25 mouse cellular contexts compared by ENCODE assay signal in the genomic region with DNA sequence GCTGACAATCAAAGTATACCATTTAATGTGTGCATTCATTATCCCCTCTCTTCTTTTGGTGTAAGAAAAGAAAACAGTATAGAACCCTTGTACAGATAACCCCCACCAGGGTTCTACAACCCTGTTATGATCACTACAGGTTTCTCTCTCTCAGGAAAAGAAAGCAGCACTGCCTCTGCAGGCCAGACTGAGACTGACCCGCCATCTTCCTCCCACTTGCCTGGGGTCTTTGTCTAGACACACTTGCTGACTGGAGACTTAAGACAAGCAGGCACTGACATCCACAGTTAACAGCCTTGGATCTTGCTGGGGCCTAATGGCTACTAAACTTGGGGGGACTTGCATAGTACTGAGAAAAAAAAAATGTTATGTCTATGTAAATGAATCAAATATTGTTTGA. TPM values are rescaled to one million over a fixed set of nuclear protein-coding genes. Genes with fewer than 3 reads are reported as not detected.
DNase-seq lines count a peak whose midpoint lies in the region; ATAC-seq lines count a peak whose summit lies in the region.
"Had no signal": no experiment of that assay in that cellular context is flagged by ENCODE, and none has a peak within 500 bp of the region (broad histone marks: within the 10 kb centered on the region; RNA-seq: fewer than 3 reads in every experiment).

No protein-coding gene starts in this region.

- no peak for ATAC-seq in heart, embryonic 11.5 days (replicated peaks; ENCODE audit: insufficient number of reproducible peaks, low FRiP score, low TSS enrichment)
- ATAC-seq: inflammation-experienced regulatory T-cells, adult 6 months; liver, embryonic 12.5 days had no signal

- H3K9me3 ChIP-seq in heart, embryonic 10.5 days: no peaks in the 10 kb centered on the region
- no peaks in the 10 kb centered on the region for H3K9me3 ChIP-seq in heart, embryonic 11.5 days (replicated peaks; ENCODE audit: control insufficient read depth, low read length)
- H3K9me3 ChIP-seq: embryonic facial prominence, embryonic 13.5 days; heart, embryonic 13.5 days; hindbrain, embryonic 13.5 days; liver, embryonic 12.5 days; midbrain, embryonic 10.5 days had no signal

- no peak for DNase-seq in heart, embryonic 10.5 days (ENCODE audit: low spot score)
- peak; percentile 38 for DNase-seq in R1 (ENCODE audit: low read depth, low spot score)
- DNase-seq in embryo, embryonic 11 days: peak; percentile 26
- DNase-seq in retina, embryonic 14.5 days (ENCODE audit: low spot score): peak; percentile 54
- no peak for DNase-seq in gastrocnemius, adult 8-10 months (ENCODE audit: low spot score in 2 of 2)
- DNase-seq in frontal cortex, adult 2 months (ENCODE audit: extremely low spot score in 1 of 2, low spot score in 1 of 2): no peak
- DNase-seq: adrenal gland, postnatal 25 days; cerebellum, adult 9-11 months; gastrocnemius, postnatal 10 days; heart, postnatal 14 days; kidney, adult 18-20 months; kidney, postnatal 4 days; lung, adult 18-20 months; lung, postnatal 10 days; right cerebral cortex, adult 18-20 months; right cerebral cortex, postnatal 4 days; thymus, postnatal 25 days had no signal

- 0 out of 2 replicates have a peak overlapping the region, but pooled peaks have one; percentile 36 for H3K27ac ChIP-seq in heart, embryonic 10.5 days
- H3K27ac ChIP-seq in heart, embryonic 11.5 days (ENCODE audit: low read depth, low read length): no peak overlapping the region
- H3K27ac ChIP-seq: embryonic facial prominence, embryonic 13.5 days; heart, embryonic 13.5 days; hindbrain, embryonic 13.5 days; liver, embryonic 12.5 days; midbrain, embryonic 10.5 days had no signal

- no peaks in the 10 kb centered on the region for H3K27me3 ChIP-seq in heart, embryonic 10.5 days (ENCODE audit: insufficient read depth, poor library complexity, severe bottlenecking)
- no peaks in the 10 kb centered on the region for H3K27me3 ChIP-seq in heart, embryonic 11.5 days (ENCODE audit: control insufficient read depth, insufficient read depth, low read length)
- H3K27me3 ChIP-seq: embryonic facial prominence, embryonic 13.5 days; heart, embryonic 13.5 days; hindbrain, embryonic 13.5 days; liver, embryonic 12.5 days had no signal

- no peaks in the 10 kb centered on the region for H3K36me3 ChIP-seq in heart, embryonic 10.5 days
- H3K36me3 ChIP-seq in heart, embryonic 11.5 days (ENCODE audit: control insufficient read depth, insufficient read depth, low read length): no peaks in the 10 kb centered on the region
- H3K36me3 ChIP-seq: hindbrain, embryonic 13.5 days; midbrain, embryonic 10.5 days had no signal

- H3K9ac ChIP-seq in heart, embryonic 11.5 days (ENCODE audit: low read depth, low read length): no peak overlapping the region
- H3K9ac ChIP-seq: embryonic facial prominence, embryonic 13.5 days; heart, embryonic 13.5 days; hindbrain, embryonic 13.5 days; liver, embryonic 12.5 days had no signal

- H3K4me1 ChIP-seq in heart, embryonic 10.5 days: no peaks in the 10 kb centered on the region
- no peaks in the 10 kb centered on the region for H3K4me1 ChIP-seq in heart, embryonic 11.5 days (ENCODE audit: control insufficient read depth, insufficient read depth, low read length)
- H3K4me1 ChIP-seq: midbrain, embryonic 10.5 days had no signal

- 62% methylated on average over 1 of the region's 1 CpGs for WGBS in heart, embryonic 10.5 days
- 63% methylated on average over 1 of the region's 1 CpGs for WGBS in heart, embryonic 11.5 days (ENCODE audit: insufficient replicate concordance)

- H3K4me2 ChIP-seq in heart, embryonic 11.5 days: no peak overlapping the region
- H3K4me2 ChIP-seq: embryonic facial prominence, embryonic 13.5 days; heart, embryonic 13.5 days; hindbrain, embryonic 13.5 days; liver, embryonic 12.5 days had no signal

- no peak overlapping the region for H3K4me3 ChIP-seq in heart, embryonic 10.5 days
- H3K4me3 ChIP-seq in heart, embryonic 11.5 days (ENCODE audit: low read depth, low read length): no peak overlapping the region
- H3K4me3 ChIP-seq: embryonic facial prominence, embryonic 13.5 days; erythroblast, embryonic 14.5 days; heart, embryonic 13.5 days; hindbrain, embryonic 13.5 days; liver, embryonic 12.5 days; midbrain, embryonic 10.5 days had no signal

RNA-seq across cellular contexts. Expression of a gene that starts 42.2 kb away (rescaled TPM):
- 31.0 and 32.4 TPM in 2 replicates for polyA plus RNA-seq in heart, embryonic 10.5 days (2016; fragmentation: Nextera tagmentation; extraction: Ambion mirVana)
- 28.8 and 29.3 TPM in 2 replicates for polyA plus RNA-seq in heart, embryonic 11.5 days (2014; fragmentation: Nextera tagmentation; extraction: Ambion mirVana)
- 10 to 100 TPM in 1 of 4 experiments, 1 to 10 TPM in 3; 7.8 to 12.2 (median 8.3) TPM for total RNA-seq in gastrocnemius, adult 8-10 months (2022)
- 42.8 and 50.9 TPM in 2 replicates for polyA plus RNA-seq in frontal cortex, adult 2 months (2012; rRNA removed)

Comparison
In these comparisons a context has a peak if more than half of its experiments do, and no peak if none do; other contexts are left out.
1. DNase-seq: peak in R1 (single experiment), embryo, embryonic 11 days (single experiment) and retina, embryonic 14.5 days (single experiment); none in heart, embryonic 10.5 days (single experiment), gastrocnemius, adult 8-10 months (0 of 2) and frontal cortex, adult 2 months (0 of 2).